Mouse (Mus musculus) gastrocnemius, postnatal 4 days (tissue): ENCODE results near the gene Ppp4r4. TPM values are rescaled to one million over a fixed set of nuclear protein-coding genes. Genes with fewer than 3 reads are reported as not detected.
"Not testable (repeated sequence)": the region's sequence is repeated elsewhere in the genome, so short reads cannot be mapped to it uniquely, and the experiment has no call there.

Source experiments
- DNase-seq, 2 experiments: peaks; one replicate each; pipeline ENCODE4 v3.0.0; 2021 to 2022; ENCODE audit warnings: low spot score in 2 of 2, mixed read lengths in 2 of 2
- long read RNA-seq, 2 experiments: library from polyadenylated mRNA; stranded (forward); transcript quantifications; one replicate each; pipeline ENCODE4 v2.0.0; 2021
- total RNA-seq, 2 experiments: library from RNA; stranded (reverse); gene quantifications; 2 replicates each; pipeline ENCODE4 v1.2.3; 2021

The Ppp4r4 gene
- total RNA-seq: under 1 TPM; 0.70 to 0.88 TPM
- long read RNA-seq, experiment 1: 0 reads
- long read RNA-seq, experiment 2: 0 reads

GRCm38 (mm10) chr12:103532020-103532648 lies at the start of gene Ppp4r4:
Ppp4r4 (plus strand) TSS chr12:103532283.
- peak; percentile 90 to 92 for DNase-seq

GRCm38 (mm10) chr12:103482781-103483180 lies 49.3 kb upstream of the Ppp4r4 start:
- peak in 1 of 2 experiments; percentile 6 for DNase-seq

DNA sequence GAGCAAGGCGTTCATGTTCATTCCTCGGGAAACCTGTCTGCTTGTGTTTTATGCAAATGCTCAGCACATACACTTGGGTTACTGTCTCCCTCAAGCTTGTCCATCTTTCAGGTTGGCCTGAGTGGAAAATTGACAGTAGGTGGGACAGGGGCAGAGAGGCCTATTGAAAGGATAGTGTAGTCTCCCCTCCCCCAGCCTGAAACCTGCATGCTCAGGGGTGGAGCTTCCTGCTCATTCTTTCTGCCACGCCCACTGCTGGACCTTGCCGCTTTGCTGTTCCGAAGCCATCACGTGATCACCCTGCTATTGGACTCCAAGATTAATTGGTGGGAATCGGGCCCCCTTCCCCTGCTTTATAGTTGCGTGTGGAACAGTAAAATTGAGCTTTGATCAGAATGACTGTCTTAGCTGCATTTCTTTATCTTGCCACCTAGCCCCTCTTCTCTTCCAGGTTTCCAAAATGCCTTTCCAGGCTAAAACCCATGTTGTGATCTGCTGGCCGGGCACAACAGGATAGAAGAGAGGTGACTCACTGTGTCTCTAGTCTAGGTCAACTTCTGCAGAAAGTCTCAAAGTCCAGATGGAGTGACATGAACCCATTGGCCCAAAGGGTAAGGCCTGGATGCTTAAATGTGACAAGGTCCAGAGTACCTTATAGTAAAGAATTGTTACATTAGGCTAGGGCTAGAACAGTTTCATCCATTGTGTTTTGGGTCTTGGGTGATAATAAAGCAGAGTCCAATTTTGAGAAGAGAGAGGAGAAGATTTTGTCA lies 47.7 kb upstream of the Ppp4r4 start:
- not testable (repeated sequence) for DNase-seq

DNA sequence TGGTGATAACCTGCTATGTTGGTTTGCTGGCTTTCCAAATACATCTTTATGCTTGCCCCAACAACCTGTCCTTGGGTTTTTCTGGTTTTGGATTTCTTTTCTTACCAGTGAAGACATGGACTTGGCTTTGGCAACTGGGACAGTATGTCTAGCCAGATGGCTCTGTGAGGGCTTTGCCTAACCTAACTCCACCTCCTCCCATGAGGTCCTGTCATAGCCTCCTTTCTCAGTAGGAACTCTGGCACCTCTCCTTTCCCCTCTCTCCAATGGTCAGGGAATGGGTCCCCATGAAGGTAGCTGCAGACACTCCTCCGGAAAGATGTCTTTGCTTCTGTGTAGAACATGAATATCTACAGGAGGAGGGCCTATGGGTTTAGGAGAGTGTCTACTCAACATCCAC lies 45.4 kb upstream of the Ppp4r4 start:
- no peak for DNase-seq

DNA sequence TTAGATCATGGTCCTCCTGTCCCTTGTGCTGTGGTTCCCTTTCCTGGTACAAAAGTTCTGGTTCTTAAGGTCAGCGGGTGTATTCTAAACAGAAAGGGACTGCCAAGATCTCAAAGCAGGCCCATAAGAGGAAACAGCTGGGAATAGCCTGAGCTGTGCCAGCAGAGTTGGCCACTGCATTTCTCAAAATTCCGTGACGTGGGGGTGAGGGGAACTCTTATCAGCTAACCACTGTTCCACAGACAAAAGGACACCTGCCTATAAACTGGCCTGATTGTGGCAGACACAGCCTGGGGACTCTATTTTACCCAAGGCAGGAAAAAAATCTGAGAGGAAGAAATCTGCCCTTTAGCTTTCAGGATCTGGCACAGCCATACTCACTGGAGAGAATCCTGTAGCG lies 44.8 kb upstream of the Ppp4r4 start:
- peak in 1 of 2 experiments; percentile 26 for DNase-seq

DNA sequence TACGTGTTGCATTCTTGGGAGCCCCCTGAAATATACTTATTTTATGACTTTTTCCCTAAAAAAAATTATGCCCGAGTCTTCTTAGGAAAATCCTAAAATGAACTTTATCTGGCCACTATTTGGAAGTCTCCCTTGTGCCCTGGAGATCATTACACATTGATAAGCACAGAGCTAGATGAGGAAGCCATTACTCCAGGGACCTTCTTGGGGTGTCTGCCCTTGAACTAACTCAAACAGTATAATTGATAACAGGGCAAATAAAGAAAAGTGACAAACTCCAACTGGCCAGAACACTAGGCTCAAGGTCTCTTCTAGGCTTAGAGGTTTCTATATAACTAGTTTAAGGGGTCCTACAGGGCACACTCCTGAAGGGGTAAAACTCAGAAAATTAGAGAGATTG lies 44.3 kb upstream of the Ppp4r4 start:
- no peak for DNase-seq

GRCm38 (mm10) chr12:103491091-103491730 lies 40.9 kb upstream of the Ppp4r4 start:
- no peak for DNase-seq

DNA sequence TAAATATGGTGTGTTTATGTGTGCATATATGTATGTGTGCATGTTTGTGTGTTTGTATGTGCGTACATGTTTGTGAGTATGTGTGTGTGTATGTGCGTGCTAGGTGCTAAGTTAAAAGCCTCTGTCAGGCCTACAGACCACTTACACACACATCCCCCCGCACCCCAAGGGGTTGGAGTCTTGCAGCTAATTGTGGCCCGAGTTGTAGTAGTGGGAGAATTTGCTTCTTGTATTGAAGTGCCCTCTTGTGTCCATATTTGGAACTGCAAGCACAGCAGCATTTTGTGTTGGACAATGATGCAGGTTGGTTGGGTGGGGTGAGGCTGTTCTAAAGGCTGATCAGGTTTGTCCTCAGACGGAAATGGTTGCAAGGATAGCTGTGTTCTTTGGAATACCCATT lies 39.3 kb upstream of the Ppp4r4 start:
- DNase-seq: peak; percentile 45 to 73

DNA sequence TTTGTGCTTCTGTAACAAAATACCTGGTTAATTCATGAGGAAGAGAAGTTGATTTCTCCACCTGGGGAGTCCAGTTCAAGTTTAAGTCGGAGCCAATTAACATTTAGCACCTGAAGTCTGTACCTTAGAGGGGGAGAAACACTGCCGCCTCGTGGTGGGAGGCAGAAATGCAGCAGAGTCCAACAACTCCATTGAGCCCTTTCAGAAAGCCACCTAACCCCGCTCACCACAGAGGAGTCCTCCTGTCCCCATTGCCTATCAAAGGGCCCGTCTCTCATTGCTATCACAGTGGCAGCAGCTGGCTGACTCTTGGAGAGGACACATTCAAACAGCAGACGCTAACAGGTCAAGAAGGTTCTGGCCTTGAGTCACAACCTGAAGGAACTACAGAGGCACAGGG lies 37.6 kb upstream of the Ppp4r4 start:
- DNase-seq: peak in 1 of 2 experiments; percentile 22

- DNase-seq: no peak
These were observed 33.3 kb upstream of the Ppp4r4 start for GRCm38 (mm10) chr12:103498768-103499167.

- no peak for DNase-seq
These were observed 32.8 kb upstream of the Ppp4r4 start for GRCm38 (mm10) chr12:103499261-103499660.

DNA sequence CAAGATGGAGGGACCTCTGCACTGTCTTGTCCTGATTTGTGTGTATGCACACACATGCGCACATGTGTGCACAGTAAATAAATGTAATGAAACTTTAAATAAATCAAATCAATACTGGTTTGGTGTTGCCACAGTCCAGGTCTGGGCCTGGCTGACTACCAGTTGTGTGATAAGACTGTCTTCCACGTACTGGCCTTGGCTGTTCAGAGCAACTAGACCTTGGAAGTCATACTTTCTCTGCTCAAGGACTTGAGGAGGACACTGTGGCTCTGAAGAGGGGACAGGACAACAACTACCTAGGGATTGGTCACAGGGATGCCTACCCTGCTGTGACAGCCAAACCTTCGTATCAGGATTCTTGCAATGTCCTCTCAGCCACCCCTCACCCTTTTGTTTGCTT lies 28.8 kb upstream of the Ppp4r4 start:
- no peak for DNase-seq

DNA sequence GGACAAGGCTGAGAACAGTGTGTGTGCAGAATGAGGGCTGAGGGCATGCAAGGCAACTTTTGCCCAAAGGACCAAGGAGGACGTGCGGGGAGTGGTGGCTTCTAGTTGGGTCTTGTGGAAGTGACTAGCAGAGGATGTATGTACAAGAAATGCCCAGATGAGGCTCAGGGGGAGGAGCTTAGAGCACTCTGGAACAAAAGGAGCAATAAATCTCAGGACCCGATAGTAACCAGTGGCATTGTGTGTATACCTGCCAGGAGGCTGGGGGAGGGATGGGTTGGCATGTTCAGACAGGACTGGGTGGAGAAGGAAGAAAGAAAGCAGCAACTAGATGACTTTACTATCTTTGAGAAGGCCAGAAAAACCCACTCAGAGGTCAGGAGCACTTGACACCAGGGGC lies 27.7 kb upstream of the Ppp4r4 start:
- no peak for DNase-seq

- DNase-seq: no peak
These were observed 23.7 kb upstream of the Ppp4r4 start for GRCm38 (mm10) chr12:103508346-103508745.

DNA sequence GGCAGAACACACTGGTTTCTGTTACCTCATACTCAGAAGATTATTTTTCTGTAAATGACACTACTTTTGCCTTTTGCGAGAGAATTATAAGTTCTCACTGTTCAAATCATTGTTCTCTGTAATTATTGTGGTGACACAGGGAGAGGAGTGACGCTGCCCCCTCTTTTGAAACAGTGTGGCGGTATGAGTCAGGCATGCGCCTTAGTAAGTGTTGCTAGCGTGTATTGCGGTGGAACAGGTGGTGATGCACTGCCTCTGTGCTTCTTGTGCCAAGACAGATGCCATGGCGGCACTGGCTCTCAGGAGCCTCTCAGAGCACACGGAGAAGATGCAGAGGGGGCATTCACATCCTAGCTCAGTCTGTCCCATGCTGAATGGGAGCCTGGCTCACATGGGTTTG lies 22.2 kb upstream of the Ppp4r4 start:
- DNase-seq: no peak

DNA sequence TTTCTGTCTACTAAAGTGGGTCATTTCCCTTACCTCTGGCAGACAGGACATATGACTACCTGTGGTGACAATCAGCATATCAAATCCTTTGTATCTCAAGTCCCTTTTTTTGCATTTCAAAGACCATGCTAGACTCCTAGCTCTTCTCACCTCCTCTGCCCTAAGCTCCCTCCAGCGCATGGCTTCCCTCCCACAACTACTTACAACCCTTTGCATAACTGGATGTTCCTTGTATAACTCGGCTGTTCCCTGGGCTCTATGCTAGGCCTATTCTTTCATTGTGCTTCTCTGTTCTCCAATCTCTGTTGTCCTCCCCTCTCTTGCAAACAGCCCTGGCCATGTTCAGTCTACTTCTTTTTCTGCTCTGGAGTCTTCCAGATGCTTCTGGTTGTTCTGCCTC lies 20.5 kb upstream of the Ppp4r4 start:
- DNase-seq: no peak

GRCm38 (mm10) chr12:103513039-103513438 lies 19.0 kb upstream of the Ppp4r4 start:
- DNase-seq: no peak

GRCm38 (mm10) chr12:103513451-103513871 lies 18.6 kb upstream of the Ppp4r4 start:
- DNase-seq: no peak

DNA sequence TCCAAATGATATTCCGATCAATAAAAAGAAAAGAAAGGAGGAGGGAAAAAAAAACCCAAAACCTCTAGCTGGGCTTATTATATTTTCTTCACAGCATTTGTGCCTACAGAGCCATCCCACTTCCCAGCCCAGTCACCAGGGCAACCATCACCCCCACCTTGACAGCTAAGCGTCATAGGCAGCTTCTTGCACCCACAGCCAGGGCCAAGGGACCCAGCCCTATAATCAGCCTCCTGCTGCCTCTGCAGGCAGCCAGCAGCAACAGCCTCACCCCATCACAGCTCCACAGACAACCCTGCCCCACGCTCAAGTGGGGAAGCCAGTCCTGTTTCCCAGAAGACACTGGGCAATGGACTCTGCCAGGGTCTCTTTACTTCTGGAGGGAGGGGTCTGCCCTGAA lies 17.7 kb upstream of the Ppp4r4 start:
- no peak for DNase-seq

DNA sequence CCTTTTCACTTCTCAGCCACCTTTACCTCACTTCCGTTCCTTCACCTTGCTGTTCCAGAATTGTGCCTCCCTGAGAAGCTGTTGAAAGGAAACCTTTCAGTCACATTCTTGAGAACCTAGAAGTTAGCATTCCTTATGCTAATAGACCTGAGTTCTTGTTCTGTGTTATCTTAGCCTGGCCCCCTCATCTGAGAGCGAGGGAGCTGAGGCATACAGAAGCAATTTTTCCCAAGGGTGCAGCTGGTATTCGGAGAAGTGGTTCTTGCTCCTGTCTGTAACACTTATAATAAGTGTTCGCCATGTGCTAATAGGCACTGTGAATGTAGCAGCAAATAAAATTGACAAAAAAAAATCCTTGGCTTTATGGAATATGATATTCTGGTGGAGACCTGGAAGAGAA lies 16.4 kb upstream of the Ppp4r4 start:
- no peak for DNase-seq

DNA sequence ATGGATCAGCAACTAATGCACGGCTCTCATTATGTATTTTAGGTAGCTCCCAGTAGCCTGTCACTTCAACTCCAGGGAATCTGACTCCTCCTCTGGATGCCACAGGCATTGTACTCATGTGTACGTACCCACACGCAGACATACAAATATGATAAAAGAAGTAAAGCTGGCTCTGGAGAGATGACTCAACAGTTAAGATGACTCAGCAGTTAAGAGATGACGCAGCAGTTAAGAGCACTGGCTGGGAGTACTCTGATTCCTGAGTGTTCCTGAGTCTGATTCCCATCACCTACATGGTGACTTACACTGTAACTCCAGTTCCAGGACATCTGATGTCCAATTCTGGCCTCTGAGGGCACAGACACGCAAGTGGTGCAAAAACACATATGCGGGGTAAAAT lies 13.4 kb upstream of the Ppp4r4 start:
- DNase-seq: no peak

GRCm38 (mm10) chr12:103530596-103530995 lies 1.5 kb upstream of the Ppp4r4 start:
- DNase-seq: no peak
